Mouse (Mus musculus): Measurements from ENCODE around the gene Endov.

DNA sequence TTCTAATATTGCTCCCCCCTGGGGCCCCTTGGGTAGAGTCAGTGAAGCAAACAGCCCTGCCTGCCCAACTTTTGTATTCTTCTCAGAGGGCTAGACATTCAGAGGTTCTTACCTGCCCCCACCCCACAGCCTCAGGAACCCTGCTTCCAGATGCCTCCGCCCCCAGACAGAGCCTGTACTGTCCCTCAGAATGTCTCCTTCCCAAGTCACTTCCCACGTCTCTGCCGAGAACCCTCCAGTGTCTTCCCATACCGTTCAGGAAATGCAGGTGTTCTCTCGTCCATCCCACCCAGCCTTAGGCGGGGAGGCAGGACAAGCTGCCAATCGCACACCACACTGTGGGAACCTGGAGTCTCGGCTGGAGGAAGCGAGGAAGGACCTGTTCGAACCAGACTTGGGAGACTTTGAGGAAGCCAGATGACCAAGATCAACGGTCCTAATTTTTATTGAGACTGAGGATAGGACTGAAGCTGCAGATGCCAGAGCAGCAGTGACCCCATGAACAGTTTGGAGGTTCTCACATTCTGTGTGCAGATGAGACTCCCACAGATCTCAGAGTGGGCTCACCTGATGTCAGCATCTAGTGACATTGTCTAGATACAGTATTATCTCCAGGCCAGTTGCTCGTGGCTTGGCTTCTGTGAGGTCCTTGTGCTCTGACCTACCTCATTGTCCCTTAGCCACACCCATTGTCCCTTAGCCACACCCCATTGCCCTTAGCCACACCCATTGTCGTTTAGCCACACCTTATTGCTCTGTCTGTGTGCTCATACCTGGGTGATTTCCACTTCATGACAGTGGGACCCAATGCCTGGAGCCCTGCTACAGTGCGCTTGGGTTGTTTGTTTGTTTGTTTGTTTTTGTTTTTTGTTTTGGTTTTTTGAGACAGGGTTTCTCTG, 35.2 kb downstream of the Endov start:
- no peak for TF ChIP-seq CTCF (IDR thresholded peaks at IDR 0.05; ENCODE audit: extremely low read depth, insufficient read depth, insufficient read length, insufficient replicate concordance)
- TF ChIP-seq POLR2A (IDR thresholded peaks at IDR 0.05; ENCODE audit: low read depth, low read length) = no peak
